In genomic region chr13:6751149-6751548, GRCm38 (mm10) we compare ENCODE assay signal across 25 mouse cellular contexts.
A peak's percentile ranks its signal among the peaks of the same experiment; 100 is the strongest.
DNase-seq lines count a peak whose midpoint lies in the region; ATAC-seq and TF ChIP-seq lines count a peak whose summit lies in the region.
"Had no signal": no experiment of that assay in that cellular context is flagged by ENCODE, and none has a peak within 500 bp of the region (broad histone marks: within the 10 kb centered on the region; RNA-seq: fewer than 3 reads in every experiment).

No protein-coding gene starts in this region.

- H3K27ac ChIP-seq in kidney, embryonic 15.5 days: peak overlapping the region; percentile 38
- no peak overlapping the region for H3K27ac ChIP-seq in kidney, postnatal 0 days
- H3K27ac ChIP-seq: embryonic facial prominence, embryonic 10.5 days; embryonic facial prominence, embryonic 12.5 days; forebrain, embryonic 13.5 days had no signal

- ATAC-seq in kidney, embryonic 15.5 days (replicated peaks; ENCODE audit: low FRiP score): peak; percentile 88
- peak; percentile 59; the same call in 1 of the 2 replicates for ATAC-seq in kidney, postnatal 0 days (replicated peaks; ENCODE audit: low FRiP score, low read depth)
- ATAC-seq: activated CD4-positive, CD25-positive, alpha-beta regulatory T cell, adult 4 months; CD4-positive, CD25-positive, alpha-beta regulatory T cell, adult 4 months; forebrain, embryonic 13.5 days; forebrain, embryonic 16.5 days; Patski had no signal

- TF ChIP-seq CTCF in kidney, postnatal 0 days (IDR thresholded peaks at IDR 0.05; ENCODE audit: low read depth): no peak

- no peaks in the 10 kb centered on the region for H3K27me3 ChIP-seq in kidney, embryonic 15.5 days
- H3K27me3 ChIP-seq in kidney, postnatal 0 days (ENCODE audit: insufficient read depth, low read length): no peaks in the 10 kb centered on the region
- H3K27me3 ChIP-seq: CH12.LX; embryonic facial prominence, embryonic 12.5 days; forebrain, embryonic 13.5 days had no signal

- H3K9me3 ChIP-seq in kidney, embryonic 15.5 days (replicated peaks): no peaks in the 10 kb centered on the region
- no peaks in the 10 kb centered on the region for H3K9me3 ChIP-seq in kidney, postnatal 0 days (replicated peaks; ENCODE audit: low read length)
- H3K9me3 ChIP-seq: embryonic facial prominence, embryonic 10.5 days; embryonic facial prominence, embryonic 12.5 days; forebrain, embryonic 13.5 days; G1E had no signal

- no peak overlapping the region for H3K4me2 ChIP-seq in kidney, embryonic 15.5 days
- no peak overlapping the region for H3K4me2 ChIP-seq in kidney, postnatal 0 days (ENCODE audit: low read length)
- H3K4me2 ChIP-seq: embryonic facial prominence, embryonic 12.5 days; forebrain, embryonic 13.5 days had no signal

- H3K36me3 ChIP-seq in kidney, embryonic 15.5 days: no peaks in the 10 kb centered on the region
- no peaks in the 10 kb centered on the region for H3K36me3 ChIP-seq in kidney, postnatal 0 days (ENCODE audit: insufficient read depth, low read length)
- H3K36me3 ChIP-seq: embryonic facial prominence, embryonic 10.5 days; embryonic facial prominence, embryonic 12.5 days; G1E had no signal

- H3K4me1 ChIP-seq in kidney, embryonic 15.5 days: peaks cover 11% of the 10 kb centered on the region; the same call in 1 of the 2 replicates
- 0 out of 2 replicates have a peak, but pooled peaks cover 4% of the 10 kb centered on the region for H3K4me1 ChIP-seq in kidney, postnatal 0 days (replicated peaks; ENCODE audit: insufficient read depth, low read length)
- H3K4me1 ChIP-seq: embryonic facial prominence, embryonic 10.5 days; embryonic facial prominence, embryonic 12.5 days; forebrain, embryonic 13.5 days had no signal

- no peak overlapping the region for H3K4me3 ChIP-seq in kidney, embryonic 15.5 days (replicated peaks)
- H3K4me3 ChIP-seq in kidney, postnatal 0 days (replicated peaks; ENCODE audit: low read depth, low read length): no peak overlapping the region
- H3K4me3 ChIP-seq: embryonic facial prominence, embryonic 10.5 days; embryonic facial prominence, embryonic 12.5 days; forebrain, embryonic 13.5 days had no signal

- WGBS in kidney, embryonic 15.5 days: 9% methylated on average over 1 of the region's 1 CpGs
- WGBS in kidney, postnatal 0 days: 7% methylated on average over 1 of the region's 1 CpGs

- no peak overlapping the region for H3K9ac ChIP-seq in kidney, embryonic 15.5 days
- H3K9ac ChIP-seq in kidney, postnatal 0 days (ENCODE audit: low read depth, low read length): no peak overlapping the region
- H3K9ac ChIP-seq: embryonic facial prominence, embryonic 12.5 days; forebrain, embryonic 13.5 days had no signal

- peak; percentile 4 for DNase-seq in embryo, embryonic 10.5 days (ENCODE audit: low spot score)
- no peak for DNase-seq in embryo, embryonic 10 days (ENCODE audit: low spot score)
- DNase-seq in kidney, postnatal 10 days: no peak
- peak; percentile 49 for DNase-seq in kidney, postnatal 0 days (ENCODE audit: low spot score)
- no peak for DNase-seq in kidney, adult 11 months
- peak; percentile 18 for DNase-seq in mesoderm, embryonic 11.5 days (ENCODE audit: low read depth, low spot score)
- DNase-seq in heart, adult 11 months: no peak
- DNase-seq: adrenal gland, adult 8-10 months; adrenal gland, postnatal 36 days; B cell, adult 2 months; cerebellum, adult 11-12 months; cerebellum, adult 2 months; cerebellum, adult 9-10 months; cerebellum, postnatal 10 days; cerebellum, postnatal 25 days had no signal

Comparison
In these comparisons a context has a peak if more than half of its experiments do, and no peak if none do; other contexts are left out.
1. DNase-seq: peak in embryo, embryonic 10.5 days (single experiment), kidney, postnatal 0 days (single experiment) and mesoderm, embryonic 11.5 days (single experiment); none in embryo, embryonic 10 days (single experiment), kidney, postnatal 10 days (single experiment), kidney, adult 11 months (single experiment) and heart, adult 11 months (single experiment).